Mouse (Mus musculus) ES-E14 (cell line): ENCODE data around the gene Oxct1. TPM values are rescaled to one million over a fixed set of nuclear protein-coding genes. Genes with fewer than 3 reads are reported as not detected.

ENCODE experiments used
- DNase-seq: peaks from one replicate; pipeline ENCODE4 v3.0.0-alpha.2; 2013; ENCODE audit warnings: low read depth, low spot score
- H3K27ac ChIP-seq: 2 replicates; pipeline ENCODE4 v1.5.1; 2012; ENCODE audit warnings: low read depth, mild to moderate bottlenecking, low read length, moderate library complexity, mixed read lengths; ENCODE audit not compliant: poor library complexity, insufficient read depth, severe bottlenecking
- H3K36me3 ChIP-seq: 2 replicates; pipeline ENCODE4 v1.6.1; 2012; ENCODE audit warnings: mild to moderate bottlenecking, low read length, moderate library complexity, mixed read lengths; ENCODE audit not compliant: control insufficient read depth, poor library complexity, insufficient read depth, severe bottlenecking
- H3K4me1 ChIP-seq, 2 experiments: fragments of 150-350 bp in 1 of 2; sonication (generic) in 1 of 2; 2 replicates each; pipeline ENCODE4 v1.6.1; 2012; ENCODE audit warnings: low read length in 2 of 2, mild to moderate bottlenecking in 1 of 2, mixed read lengths in 1 of 2; ENCODE audit not compliant: control insufficient read depth in 2 of 2, insufficient read depth in 2 of 2, poor library complexity in 1 of 2
- H3K4me3 ChIP-seq, 2 experiments: fragments of 150-350 bp in 1 of 2; sonication (generic) in 1 of 2; 2 replicates each; pipeline ENCODE4 v1.5.1; 2012; ENCODE audit warnings: low read length in 2 of 2, low read depth in 1 of 2, mild to moderate bottlenecking in 1 of 2, mixed read lengths in 1 of 2; ENCODE audit not compliant: insufficient read depth in 1 of 2, poor library complexity in 1 of 2, severe bottlenecking in 1 of 2
- H3K9ac ChIP-seq: 2 replicates; pipeline ENCODE4 v1.6.1; 2012; ENCODE audit warnings: low read depth, mild to moderate bottlenecking, low read length, mixed read lengths; ENCODE audit not compliant: poor library complexity, insufficient read depth, severe bottlenecking
- H3K9me3 ChIP-seq: fragments of 150-350 bp; sonication (generic); 2 replicates; pipeline ENCODE4 v1.6.1; 2012; ENCODE audit warnings: low read depth, mild to moderate bottlenecking, low read length; ENCODE audit not compliant: control insufficient read depth, insufficient read depth
- CHD2 ChIP-seq: IDR thresholded peaks from 2 replicates; pipeline ENCODE4 v1.6.1; 2014; ENCODE audit warnings: mild to moderate bottlenecking, low read depth, low read length, inconsistent platforms
- HCFC1 ChIP-seq: IDR thresholded peaks from 2 replicates; pipeline ENCODE4 v1.6.1; 2012; ENCODE audit warnings: low read length, inconsistent platforms, borderline replicate concordance; ENCODE audit not compliant: insufficient read depth
- MAFK ChIP-seq: IDR thresholded peaks from 2 replicates; pipeline ENCODE4 v1.6.1; 2014; ENCODE audit warnings: mild to moderate bottlenecking, low read depth, low read length, inconsistent platforms; ENCODE audit not compliant: insufficient read depth
- ZC3H11A ChIP-seq: IDR thresholded peaks from 2 replicates; pipeline ENCODE4 v1.6.1; 2012; ENCODE audit warnings: low read depth, mild to moderate bottlenecking, inconsistent platforms, low read length, borderline replicate concordance
- ZNF384 ChIP-seq: IDR thresholded peaks from 2 replicates; pipeline ENCODE4 v1.6.1; 2012; ENCODE audit warnings: low read depth, low read length, inconsistent platforms
- in situ Hi-C, 2 experiments: fragments of 600-800 bp; cut with MboI; formaldehyde crosslinking; loops; one replicate each; pipeline ENCODE4 v1.15.1; 2025; ENCODE audit warnings: low sequenced_read_pairs in 2 of 2, inconsistent platforms in 1 of 2; ENCODE audit not compliant: unreplicated experiment in 2 of 2
- total RNA-seq: library from RNA; depleted of rRNA; stranded (reverse); fragments of 300-350 nt; gene quantifications from 2 replicates; pipeline ENCODE4 v1.2.3, GENCODE M21; 2012

The Oxct1 gene
- total RNA-seq, 1 experiment, result 53.4 TPM

GRCm38 (mm10) chr15:4105498-4105897 is 79.3 kb downstream of the Oxct1 start:
- in situ Hi-C loops, result no loop called here
- TF ChIP-seq ZNF384 (no peak), HCFC1 (no peak), ZC3H11A (no peak), CHD2 (no peak), MAFK (no peak)
- H3K9me3 ChIP-seq, result no peaks in the 10 kb centered on the region
- no peaks in the 10 kb centered on the region for H3K36me3 ChIP-seq
- no peak overlapping the region for H3K4me3 ChIP-seq
- no peak overlapping the region for H3K27ac ChIP-seq
- no peaks in the 10 kb centered on the region for H3K4me1 ChIP-seq
- no peak for DNase-seq
- H3K9ac ChIP-seq, result no peak overlapping the region

- Histone ChIP-seq H3K4me1 (no peaks in the 10 kb centered on the region), H3K36me3 (no peaks in the 10 kb centered on the region), H3K4me3 (no peak overlapping the region), H3K9me3 (no peaks in the 10 kb centered on the region), H3K9ac (no peak overlapping the region), H3K27ac (no peak overlapping the region)
- no peak for DNase-seq
- in situ Hi-C loops, result no loop called here
- TF ChIP-seq CHD2 (no peak), MAFK (no peak), ZNF384 (no peak), HCFC1 (no peak), ZC3H11A (no peak)
These were observed 93.8 kb downstream of the Oxct1 start for GRCm38 (mm10) chr15:4119962-4120361.

DNA sequence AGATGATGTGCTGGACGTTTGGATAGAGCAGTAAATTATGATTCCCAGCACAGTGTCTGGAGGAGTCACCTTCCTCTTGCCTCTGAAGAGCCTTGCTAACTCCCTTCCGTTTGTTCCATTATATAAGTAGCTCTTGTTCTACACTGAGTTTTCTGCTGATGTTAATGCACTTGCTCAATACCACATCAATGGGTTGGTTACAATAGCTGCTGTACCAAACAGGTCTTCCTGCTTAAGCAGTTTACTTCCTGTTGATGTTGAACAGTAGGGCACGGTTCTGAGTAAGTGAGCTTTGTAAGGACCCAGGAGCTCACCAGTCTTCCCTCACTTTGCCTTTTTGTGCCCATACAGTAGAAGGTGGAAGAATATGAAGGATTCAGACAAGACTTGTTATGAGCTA is 98.5 kb downstream of the Oxct1 start:
- in situ Hi-C loops, result no loop called here
- H3K4me1 ChIP-seq, result no peaks in the 10 kb centered on the region
- TF ChIP-seq HCFC1 (no peak), ZNF384 (no peak), ZC3H11A (no peak), CHD2 (no peak), MAFK (no peak)
- H3K36me3 ChIP-seq, result peaks cover 3% of the 10 kb centered on the region; the same call in 1 of the 2 replicates
- no peak overlapping the region for H3K4me3 ChIP-seq
- H3K27ac ChIP-seq, result no peak overlapping the region
- H3K9me3 ChIP-seq, result no peaks in the 10 kb centered on the region
- no peak overlapping the region for H3K9ac ChIP-seq
- DNase-seq, result no peak

- Histone ChIP-seq H3K36me3 (no peaks in the 10 kb centered on the region), H3K4me3 (no peak overlapping the region), H3K9ac (no peak overlapping the region), H3K4me1 (no peaks in the 10 kb centered on the region), H3K27ac (no peak overlapping the region), H3K9me3 (no peaks in the 10 kb centered on the region)
- DNase-seq, result no peak
- in situ Hi-C loops, result no loop called here
- TF ChIP-seq ZNF384, result no peak
These were observed 112.3 kb downstream of the Oxct1 start for GRCm38 (mm10) chr15:4138524-4138923.

DNA sequence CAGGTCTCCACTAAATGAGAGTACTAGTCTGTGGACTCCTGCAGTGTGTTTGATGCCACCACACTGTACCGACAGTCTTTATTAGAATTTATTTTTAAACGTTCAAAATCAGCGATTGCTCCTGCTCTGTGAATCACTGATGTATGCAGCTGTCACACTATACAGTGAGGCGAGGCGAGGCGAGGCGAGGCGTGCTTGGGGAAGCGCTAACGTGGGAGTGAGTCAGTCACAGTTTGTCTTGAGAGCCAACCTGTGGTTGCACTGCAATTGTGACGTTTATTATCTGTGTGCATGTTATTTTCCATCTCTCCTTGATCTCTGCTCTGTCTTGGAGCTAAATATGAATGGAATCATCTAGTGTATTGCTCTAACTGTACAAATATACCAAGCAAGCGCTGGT is 113.3 kb downstream of the Oxct1 start:
- Histone ChIP-seq H3K9ac (no peak overlapping the region), H3K27ac (no peak overlapping the region), H3K4me3 (no peak overlapping the region), H3K36me3 (no peaks in the 10 kb centered on the region), H3K9me3 (no peaks in the 10 kb centered on the region), H3K4me1 (no peaks in the 10 kb centered on the region)
- DNase-seq, result no peak
- in situ Hi-C loops, result no loop called here
- TF ChIP-seq ZC3H11A (no peak), MAFK (no peak), HCFC1 (no peak), CHD2 (no peak), ZNF384 (no peak)
